Mouse (Mus musculus) midbrain, embryonic 11.5 days (tissue): ENCODE results near the gene Fam13c. TPM values are rescaled to one million over a fixed set of nuclear protein-coding genes. Genes with fewer than 3 reads are reported as not detected.

Experiments used
- ATAC-seq: fragments of 200-750 bp; cut with Nextera tagmentation; 2 replicates; pipeline ENCODE4 v1.8.0; 2017; ENCODE audit warnings: moderate TSS enrichment, moderate library complexity; ENCODE audit not compliant: low FRiP score
- DNase-seq: peaks from one replicate; pipeline ENCODE4 v3.0.0; 2015; ENCODE audit warnings: low spot score; ENCODE audit errors: missing footprints
- H3K27ac ChIP-seq: fragments of 300-500 bp; sonication (generic); 2 replicates; pipeline ENCODE4 v1.5.1; 2014; ENCODE audit warnings: low read depth, low read length
- H3K27me3 ChIP-seq: fragments of 300-500 bp; sonication (generic); 2 replicates; pipeline ENCODE4 v1.6.1; 2014; ENCODE audit warnings: mild to moderate bottlenecking, low read length, moderate library complexity, mixed read lengths; ENCODE audit not compliant: control insufficient read depth, insufficient read depth
- H3K36me3 ChIP-seq: fragments of 300-500 bp; sonication (generic); 2 replicates; pipeline ENCODE4 v1.6.1; 2014; ENCODE audit warnings: mild to moderate bottlenecking, low read length, moderate library complexity, mixed read lengths; ENCODE audit not compliant: control insufficient read depth, insufficient read depth
- H3K4me1 ChIP-seq: fragments of 300-500 bp; sonication (generic); 2 replicates; pipeline ENCODE4 v1.6.1; 2014; ENCODE audit warnings: low read length; ENCODE audit not compliant: control insufficient read depth, insufficient read depth
- H3K4me2 ChIP-seq: fragments of 300-500 bp; sonication (generic); 2 replicates; pipeline ENCODE4 v1.6.1; 2014; ENCODE audit warnings: mild to moderate bottlenecking, moderate library complexity
- H3K4me3 ChIP-seq: fragments of 300-500 bp; sonication (generic); 2 replicates; pipeline ENCODE4 v1.5.1; 2014; ENCODE audit warnings: low read depth, low read length
- H3K9ac ChIP-seq: fragments of 300-500 bp; sonication (generic); 2 replicates; pipeline ENCODE4 v1.6.1; 2014; ENCODE audit warnings: low read length
- H3K9me3 ChIP-seq: fragments of 300-500 bp; sonication (generic); 2 replicates; pipeline ENCODE4 v1.6.1; 2016; ENCODE audit warnings: low read length; ENCODE audit not compliant: control insufficient read depth
- WGBS: fragments of 180-500 bp; shearing (Covaris S2); extraction: QIAGEN DNeasy Blood & Tissue Kit; methylation state at CpG from one replicate; pipeline ENCODE4 v1.1.7; 2014; 5-methylcytosine and 5-hydroxymethylcytosine counted together
- polyA plus RNA-seq: library from polyadenylated mRNA; unstranded; fragments of >200 nt; fragmentation: Nextera tagmentation; extraction: Ambion mirVana; gene quantifications from 2 replicates; pipeline ENCODE4 v1.2.1, GENCODE M21; 2014

Fam13c gene
- polyA plus RNA-seq, 1 experiment from 2014 or later, result 18.6 TPM

DNA sequence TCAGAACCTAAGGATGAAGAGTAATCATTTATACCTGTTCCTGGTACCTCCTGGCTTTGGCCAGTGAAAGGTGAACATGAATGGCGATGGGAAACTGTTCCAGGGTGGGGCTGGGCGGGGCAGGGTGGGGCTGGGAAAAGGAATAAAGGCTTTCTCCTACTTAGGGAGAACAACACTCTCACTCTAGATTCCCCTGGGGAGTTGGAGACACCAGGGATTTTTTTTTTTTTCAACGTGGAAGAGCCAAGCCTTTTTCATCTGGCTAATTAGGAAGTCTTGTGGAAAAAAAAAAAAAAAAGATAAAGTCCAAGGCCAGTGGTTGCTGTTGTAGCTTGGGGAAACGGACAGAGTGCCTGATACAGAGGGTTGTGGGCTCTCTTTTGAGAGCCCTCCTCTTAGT lies 7.5 kb downstream of the Fam13c start:
- 80% methylated on average over 4 of the region's 4 CpGs for WGBS
- Histone ChIP-seq H3K4me3 (no peak overlapping the region), H3K36me3 (peaks cover 2% of the 10 kb centered on the region; the same call in 1 of the 2 replicates)

GRCm38 (mm10) chr10:70449206-70449605 lies 8.9 kb downstream of the Fam13c start:
- no peak overlapping the region for H3K27ac ChIP-seq
- H3K36me3 ChIP-seq, result peaks cover 2% of the 10 kb centered on the region; the same call in 1 of the 2 replicates
- WGBS, result 48% methylated on average over 8 of the region's 8 CpGs
- H3K27me3 ChIP-seq, result no peaks in the 10 kb centered on the region
- H3K9ac ChIP-seq, result no peak overlapping the region
- H3K4me3 ChIP-seq, result no peak overlapping the region
- no peaks in the 10 kb centered on the region for H3K9me3 ChIP-seq
- ATAC-seq, result no peak
- DNase-seq, result no peak
- H3K4me1 ChIP-seq, result no peaks in the 10 kb centered on the region
- no peak overlapping the region for H3K4me2 ChIP-seq

More for the DNA sequence above, 7.5 kb downstream of the Fam13c start:
- Histone ChIP-seq H3K9ac (no peak overlapping the region), H3K4me1 (peaks cover 4% of the 10 kb centered on the region; the same call in 1 of the 2 replicates), H3K27me3 (no peaks in the 10 kb centered on the region), H3K4me2 (no peak overlapping the region), H3K9me3 (no peaks in the 10 kb centered on the region), H3K27ac (no peak overlapping the region)
- ATAC-seq (no peak), DNase-seq (no peak)

- ATAC-seq (no peak), DNase-seq (no peak)
- H3K9ac ChIP-seq, result no peak overlapping the region
- no peak overlapping the region for H3K4me2 ChIP-seq
- peaks cover 2% of the 10 kb centered on the region; the same call in 1 of the 2 replicates for H3K36me3 ChIP-seq
- WGBS, result 95% methylated on average over 8 of the region's 8 CpGs
- H3K27ac ChIP-seq, result no peak overlapping the region
- no peaks in the 10 kb centered on the region for H3K27me3 ChIP-seq
- H3K4me3 ChIP-seq, result no peak overlapping the region
- no peaks in the 10 kb centered on the region for H3K9me3 ChIP-seq
- no peaks in the 10 kb centered on the region for H3K4me1 ChIP-seq
Observed at GRCm38 (mm10) chr10:70455886-70456305, 15.6 kb downstream of the Fam13c start.

GRCm38 (mm10) chr10:70458574-70459263 lies 18.4 kb downstream of the Fam13c start:
- H3K4me2 ChIP-seq, result no peak overlapping the region
- H3K4me3 ChIP-seq, result no peak overlapping the region
- no peaks in the 10 kb centered on the region for H3K27me3 ChIP-seq
- no peak overlapping the region for H3K9ac ChIP-seq
- no peaks in the 10 kb centered on the region for H3K9me3 ChIP-seq
- H3K27ac ChIP-seq, result no peak overlapping the region
- no peak for DNase-seq
- H3K36me3 ChIP-seq, result no peaks in the 10 kb centered on the region
- H3K4me1 ChIP-seq, result no peaks in the 10 kb centered on the region
- no peak for ATAC-seq
- WGBS, result 86% methylated on average over 11 of the region's 11 CpGs

- 78% methylated on average over 7 of the region's 7 CpGs for WGBS
- Histone ChIP-seq H3K4me2 (no peak overlapping the region), H3K4me3 (no peak overlapping the region), H3K27ac (no peak overlapping the region), H3K9me3 (no peaks in the 10 kb centered on the region), H3K36me3 (no peaks in the 10 kb centered on the region), H3K4me1 (no peaks in the 10 kb centered on the region), H3K9ac (no peak overlapping the region), H3K27me3 (no peaks in the 10 kb centered on the region)
- no peak for ATAC-seq
- DNase-seq, result no peak
Observed at GRCm38 (mm10) chr10:70465638-70466037, 25.4 kb downstream of the Fam13c start.

GRCm38 (mm10) chr10:70470836-70471235 lies 30.6 kb downstream of the Fam13c start:
- WGBS, result 82% methylated on average over 1 of the region's 1 CpGs
- H3K4me2 ChIP-seq, result no peak overlapping the region

GRCm38 (mm10) chr10:70477741-70478145 lies 37.5 kb downstream of the Fam13c start:
- H3K27me3 ChIP-seq, result no peaks in the 10 kb centered on the region
- H3K4me1 ChIP-seq, result no peaks in the 10 kb centered on the region
- H3K9me3 ChIP-seq, result no peaks in the 10 kb centered on the region
- WGBS, result 95% methylated on average over 10 of the region's 10 CpGs
- H3K27ac ChIP-seq, result no peak overlapping the region
- DNase-seq (no peak), ATAC-seq (no peak)
- H3K4me2 ChIP-seq, result no peak overlapping the region
- no peak overlapping the region for H3K9ac ChIP-seq
- no peak overlapping the region for H3K4me3 ChIP-seq
- peaks cover 5% of the 10 kb centered on the region for H3K36me3 ChIP-seq

More at GRCm38 (mm10) chr10:70470836-70471235, 30.6 kb downstream of the Fam13c start:
- Histone ChIP-seq H3K27ac (no peak overlapping the region), H3K4me3 (no peak overlapping the region), H3K27me3 (no peaks in the 10 kb centered on the region), H3K36me3 (peaks cover 3% of the 10 kb centered on the region; the same call in 1 of the 2 replicates), H3K4me1 (no peaks in the 10 kb centered on the region), H3K9me3 (no peaks in the 10 kb centered on the region), H3K9ac (no peak overlapping the region)
- no peak for DNase-seq
- no peak for ATAC-seq

DNA sequence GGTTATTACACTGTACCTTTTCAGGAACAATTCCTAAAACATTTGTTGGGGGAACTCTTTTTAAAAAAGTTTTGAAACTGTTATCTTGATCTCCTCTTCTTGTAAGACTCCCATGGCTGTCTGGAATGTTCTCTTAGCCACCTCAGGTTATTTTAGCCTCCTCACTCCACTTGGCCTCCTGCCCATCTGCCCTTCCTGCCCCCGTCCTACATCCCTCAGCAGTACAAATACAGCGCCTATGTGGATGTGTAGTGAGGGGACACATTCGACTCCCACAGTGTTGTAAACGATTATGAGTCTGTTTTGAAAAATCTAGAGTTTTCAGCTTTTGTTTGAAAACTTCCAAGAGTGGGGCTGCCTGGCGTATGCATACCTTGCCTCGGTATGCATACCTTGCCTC lies 43.5 kb downstream of the Fam13c start:
- Histone ChIP-seq H3K9me3 (no peaks in the 10 kb centered on the region), H3K27ac (no peak overlapping the region), H3K4me3 (no peak overlapping the region), H3K36me3 (no peaks in the 10 kb centered on the region), H3K4me2 (no peak overlapping the region), H3K27me3 (no peaks in the 10 kb centered on the region), H3K4me1 (peaks cover 11% of the 10 kb centered on the region), H3K9ac (no peak overlapping the region)
- no peak for ATAC-seq
- 88% methylated on average over 6 of the region's 6 CpGs for WGBS
- no peak for DNase-seq

DNA sequence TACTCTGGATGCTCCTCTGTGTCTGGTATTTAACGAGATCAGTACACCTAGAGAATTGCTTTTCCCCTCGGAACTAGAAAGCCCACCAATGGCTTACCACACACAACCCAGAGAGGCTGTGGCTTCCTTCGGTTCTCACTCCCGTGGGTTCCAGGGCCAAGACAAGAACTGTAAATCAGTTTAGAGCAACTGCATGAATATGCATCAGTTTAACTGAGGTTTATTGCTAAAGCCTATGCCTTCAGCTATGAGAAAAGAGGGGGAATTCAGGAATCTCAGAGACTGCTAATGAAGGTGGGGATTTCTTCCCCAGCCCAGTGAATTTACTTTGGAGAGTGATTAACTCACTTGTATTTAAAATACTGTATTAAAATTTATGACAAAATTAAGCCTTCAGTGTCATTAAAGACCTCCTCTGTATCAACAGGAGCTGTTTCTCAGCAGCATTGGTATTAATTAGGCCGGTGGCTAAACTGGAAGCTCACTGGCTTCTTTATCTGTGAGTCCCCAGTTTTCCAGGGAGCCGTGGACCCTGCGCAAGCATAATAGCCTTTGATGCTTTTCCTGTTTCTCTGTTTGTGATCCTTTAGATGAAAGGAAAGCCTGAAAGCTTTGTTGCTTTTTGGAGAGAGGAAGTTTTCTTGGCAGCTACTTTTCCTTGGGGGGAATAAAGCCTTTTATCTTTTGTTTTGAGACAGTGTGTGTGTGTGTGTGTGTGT lies 44.4 kb downstream of the Fam13c start:
- peak overlapping the region; percentile 28 for H3K9ac ChIP-seq
- no peaks in the 10 kb centered on the region for H3K9me3 ChIP-seq
- DNase-seq, result peak; percentile 90
- H3K4me3 ChIP-seq, result no peak overlapping the region
- H3K27me3 ChIP-seq, result no peaks in the 10 kb centered on the region
- peak overlapping the region; percentile 68 for H3K27ac ChIP-seq
- ATAC-seq, result peak; percentile 74
- H3K36me3 ChIP-seq, result no peaks in the 10 kb centered on the region
- peaks cover 11% of the 10 kb centered on the region for H3K4me1 ChIP-seq
- WGBS, result 17% methylated on average over 7 of the region's 7 CpGs
- peak overlapping the region; percentile 12; the same call in 1 of the 2 replicates for H3K4me2 ChIP-seq
